Mouse (Mus musculus): Measurements from ENCODE around the gene Kiz. TPM values are rescaled to one million over a fixed set of nuclear protein-coding genes. Genes with fewer than 3 reads are reported as not detected.

Kiz gene
- polyA plus RNA-seq (2015; fragmentation: Nextera tagmentation; extraction: Ambion mirVana): 27.9 and 28.3 TPM in 2 replicates

DNA sequence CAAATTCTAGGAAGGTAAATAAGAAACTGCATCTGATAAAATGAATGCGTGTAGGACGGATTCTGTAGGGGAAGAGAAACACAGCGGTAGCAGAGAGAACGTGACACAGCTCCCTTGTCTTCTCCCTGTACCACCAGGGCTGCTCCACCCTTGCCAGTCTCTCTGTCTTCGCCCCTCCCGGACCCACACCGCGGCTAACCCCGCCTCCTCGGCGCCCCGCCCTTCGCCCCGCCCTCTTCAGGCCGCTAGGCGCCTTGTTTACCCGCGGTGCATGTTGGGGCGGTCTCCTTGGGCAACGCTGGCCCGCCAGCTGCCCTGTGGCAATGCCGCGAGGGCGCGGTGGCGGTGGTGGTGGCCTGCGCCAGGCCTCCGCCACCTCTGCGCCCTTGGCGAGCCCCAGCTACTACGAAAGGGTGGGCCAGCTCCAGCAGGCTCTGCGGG, at the start of gene Kiz:
Gene Kiz (plus strand): TSS at position 266 of the 441 bp plus-strand sequence.
- Histone ChIP-seq H3K4me2 (ENCODE audit: low read length) (peak within 1 kb of the TSS; percentile 60), H3K27ac (ENCODE audit: low read length) (peak within 1 kb of the TSS; percentile 71), H3K36me3 (ENCODE audit: control insufficient read depth, insufficient read depth, low read length) (no peaks in the 10 kb centered on the region), H3K9me3 (replicated peaks; ENCODE audit: control insufficient read depth, low read length, poor library complexity, severe bottlenecking) (no peaks in the 10 kb centered on the region), H3K4me1 (ENCODE audit: control insufficient read depth, insufficient read depth, low read length) (peaks cover 5% of the 10 kb centered on the region), H3K9ac (ENCODE audit: low read depth, low read length) (peak within 1 kb of the TSS; percentile 81), H3K27me3 (ENCODE audit: control insufficient read depth, insufficient read depth, low read depth, low read length) (0 out of 2 replicates have a peak, but pooled peaks cover 2% of the 10 kb centered on the region), H3K4me3 (ENCODE audit: low read depth, low read length) (peak within 1 kb of the TSS; percentile 71)
- ATAC-seq: peak; percentile 98
- under 1% methylated on average over 31 of the region's 32 CpGs for WGBS

DNA sequence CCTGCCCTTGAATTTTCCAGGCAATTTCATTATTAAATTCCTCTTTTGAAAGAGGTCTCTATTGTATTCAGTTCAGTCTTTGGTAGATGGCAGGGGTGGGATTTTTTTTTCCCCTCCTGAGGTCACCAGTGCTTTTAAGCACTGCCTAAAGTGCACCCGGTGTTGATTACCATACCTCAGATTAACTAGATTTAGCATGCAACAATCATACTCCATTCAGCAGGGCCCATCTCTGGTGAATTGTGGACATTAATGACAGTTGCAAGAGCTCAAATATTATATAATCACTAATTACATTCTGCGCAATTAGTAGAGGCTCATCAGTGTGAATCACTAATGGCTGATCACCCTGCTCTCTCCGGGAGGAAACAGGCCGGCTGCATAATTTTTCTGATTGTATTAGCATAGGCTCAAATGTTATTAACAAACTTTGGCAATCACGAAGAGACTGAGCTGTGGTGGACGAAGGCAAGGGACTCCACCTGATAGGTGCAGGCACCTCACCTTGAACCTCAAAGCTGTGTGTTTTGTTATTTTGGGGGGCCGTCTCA, 45.9 kb upstream of the Kiz start:
- Histone ChIP-seq H3K4me3 (ENCODE audit: low read depth, low read length) (no peak overlapping the region), H3K27me3 (ENCODE audit: control insufficient read depth, insufficient read depth, low read depth, low read length) (no peaks in the 10 kb centered on the region; the same call in 1 of the 2 replicates), H3K9me3 (replicated peaks; ENCODE audit: control insufficient read depth, low read length, poor library complexity, severe bottlenecking) (no peaks in the 10 kb centered on the region), H3K27ac (ENCODE audit: low read length) (no peak overlapping the region), H3K4me1 (ENCODE audit: control insufficient read depth, insufficient read depth, low read length) (peaks cover 2% of the 10 kb centered on the region; the same call in 1 of the 2 replicates), H3K4me2 (ENCODE audit: low read length) (no peak overlapping the region), H3K36me3 (ENCODE audit: control insufficient read depth, insufficient read depth, low read length) (no peaks in the 10 kb centered on the region), H3K9ac (ENCODE audit: low read depth, low read length) (no peak overlapping the region)
- ATAC-seq: peak; percentile 14; the same call in 1 of the 2 replicates
- 56% methylated on average over 7 of the region's 7 CpGs for WGBS

DNA sequence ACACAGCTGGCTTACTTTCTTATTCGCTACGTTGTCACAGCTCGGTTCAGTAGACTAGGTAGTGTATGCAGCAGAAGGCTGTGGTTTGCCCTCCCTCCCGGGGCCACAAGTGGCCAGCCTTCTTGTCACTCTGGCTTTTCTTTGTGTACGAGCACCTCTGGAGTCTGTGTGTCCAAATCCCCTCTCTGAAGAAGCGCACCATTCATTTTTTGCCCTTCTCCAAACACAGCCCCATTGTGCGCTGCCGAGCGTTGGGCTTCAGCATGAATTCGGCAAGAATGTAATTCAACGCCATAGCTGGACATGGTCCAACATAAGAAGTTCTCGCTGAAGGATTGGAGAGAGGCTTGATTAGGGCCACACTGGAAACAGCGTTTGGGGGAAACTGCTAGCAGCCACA, 45.0 kb upstream of the Kiz start:
- no peaks in the 10 kb centered on the region; the same call in 1 of the 2 replicates for H3K27me3 ChIP-seq (ENCODE audit: control insufficient read depth, insufficient read depth, low read depth, low read length)
- H3K4me2 ChIP-seq (ENCODE audit: low read length): no peak overlapping the region
- H3K4me3 ChIP-seq (ENCODE audit: low read depth, low read length): no peak overlapping the region
- H3K4me1 ChIP-seq (ENCODE audit: control insufficient read depth, insufficient read depth, low read length): peaks cover 2% of the 10 kb centered on the region; the same call in 1 of the 2 replicates
- ATAC-seq: 0 out of 2 replicates have a peak, but pooled peaks have one; percentile 71
- WGBS: 25% methylated on average over 13 of the region's 13 CpGs
- no peaks in the 10 kb centered on the region for H3K9me3 ChIP-seq (replicated peaks; ENCODE audit: control insufficient read depth, low read length, poor library complexity, severe bottlenecking)
- H3K27ac ChIP-seq (ENCODE audit: low read length): no peak overlapping the region
- no peaks in the 10 kb centered on the region for H3K36me3 ChIP-seq (ENCODE audit: control insufficient read depth, insufficient read depth, low read length)
- no peak overlapping the region for H3K9ac ChIP-seq (ENCODE audit: low read depth, low read length)

DNA sequence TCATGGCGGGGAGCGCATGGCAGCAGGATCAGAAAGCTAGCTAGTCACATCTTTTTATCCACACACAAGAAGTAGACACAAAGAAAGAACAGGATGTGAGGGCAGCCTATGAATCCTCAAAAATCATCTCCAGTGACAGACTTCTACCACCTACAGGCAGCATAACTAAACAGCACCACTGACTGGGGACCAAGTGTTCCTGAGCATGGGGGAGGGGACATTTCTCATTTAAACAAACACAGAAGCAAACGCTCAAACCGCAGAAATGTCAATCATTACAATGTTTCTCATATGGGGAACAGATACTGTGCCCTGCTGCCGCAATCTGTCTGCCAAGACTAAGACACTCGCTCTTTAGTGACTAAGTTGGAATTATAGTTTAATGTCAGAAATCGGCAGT, 40.7 kb upstream of the Kiz start:
- ATAC-seq: no peak
- WGBS: 92% methylated on average over 7 of the region's 7 CpGs
- peaks cover 2% of the 10 kb centered on the region; the same call in 1 of the 2 replicates for H3K4me1 ChIP-seq (ENCODE audit: control insufficient read depth, insufficient read depth, low read length)
- no peaks in the 10 kb centered on the region for H3K36me3 ChIP-seq (ENCODE audit: control insufficient read depth, insufficient read depth, low read length)
- no peaks in the 10 kb centered on the region for H3K9me3 ChIP-seq (replicated peaks; ENCODE audit: control insufficient read depth, low read length, poor library complexity, severe bottlenecking)
- no peaks in the 10 kb centered on the region; the same call in 1 of the 2 replicates for H3K27me3 ChIP-seq (ENCODE audit: control insufficient read depth, insufficient read depth, low read depth, low read length)
- no peak overlapping the region for H3K4me3 ChIP-seq (ENCODE audit: low read depth, low read length)
- H3K4me2 ChIP-seq (ENCODE audit: low read length): no peak overlapping the region
- H3K9ac ChIP-seq (ENCODE audit: low read depth, low read length): no peak overlapping the region
- H3K27ac ChIP-seq (ENCODE audit: low read length): no peak overlapping the region

DNA sequence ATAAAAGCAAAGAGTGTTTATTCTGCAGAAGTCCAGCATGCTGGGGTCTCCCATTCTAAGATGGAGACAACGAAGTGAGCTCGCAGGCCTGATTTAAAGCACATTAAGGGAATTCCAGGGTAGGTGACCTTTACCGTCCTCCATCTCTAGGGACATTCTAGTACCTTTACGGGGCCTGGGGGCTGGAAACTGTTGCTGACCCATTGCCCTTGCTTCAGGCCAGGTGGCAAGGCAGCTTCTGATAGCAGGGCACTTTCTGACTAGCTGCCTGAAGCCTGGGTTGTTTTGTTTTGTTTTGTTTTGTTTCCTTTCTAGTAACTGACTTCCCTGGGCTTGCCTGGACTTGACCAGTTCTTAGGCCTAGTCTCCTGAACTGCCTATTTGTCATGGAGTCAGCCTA, 36.6 kb upstream of the Kiz start:
- H3K9ac ChIP-seq (ENCODE audit: low read depth, low read length): no peak overlapping the region
- H3K4me2 ChIP-seq (ENCODE audit: low read length): no peak overlapping the region
- ATAC-seq: no peak
- H3K36me3 ChIP-seq (ENCODE audit: control insufficient read depth, insufficient read depth, low read length): no peaks in the 10 kb centered on the region
- whole genome bisulfite sequencing: 82% methylated on average over 4 of the region's 4 CpGs
- H3K27me3 ChIP-seq (ENCODE audit: control insufficient read depth, insufficient read depth, low read depth, low read length): no peaks in the 10 kb centered on the region
- no peaks in the 10 kb centered on the region for H3K9me3 ChIP-seq (replicated peaks; ENCODE audit: control insufficient read depth, low read length, poor library complexity, severe bottlenecking)
- no peak overlapping the region for H3K27ac ChIP-seq (ENCODE audit: low read length)
- no peak overlapping the region for H3K4me3 ChIP-seq (ENCODE audit: low read depth, low read length)
- peaks cover 6% of the 10 kb centered on the region for H3K4me1 ChIP-seq (ENCODE audit: control insufficient read depth, insufficient read depth, low read length)

DNA sequence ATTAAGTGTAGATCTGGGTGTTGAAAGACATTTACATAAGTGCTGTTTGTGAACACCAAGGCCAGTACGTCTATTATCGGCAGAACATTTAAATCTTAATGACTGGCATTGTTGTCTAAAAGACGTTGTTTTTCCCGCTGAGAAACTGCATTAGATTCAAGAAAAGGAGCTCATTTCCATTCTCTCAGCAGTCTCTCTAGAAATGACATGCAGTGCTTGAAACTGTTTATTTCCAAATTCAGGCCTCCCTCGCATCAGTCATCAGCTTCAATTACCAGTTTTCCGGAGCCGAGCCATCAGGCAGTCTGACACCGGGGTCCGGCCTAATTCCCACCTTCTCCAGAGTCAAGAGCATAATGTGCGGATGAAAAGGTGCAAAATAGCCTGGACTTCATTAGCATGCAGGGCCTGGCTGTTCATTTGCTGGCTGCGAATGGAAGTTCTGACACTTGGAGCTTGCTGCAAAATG, 32.1 kb upstream of the Kiz start:
- H3K4me3 ChIP-seq (ENCODE audit: low read depth, low read length): no peak overlapping the region
- peaks cover 6% of the 10 kb centered on the region for H3K4me1 ChIP-seq (ENCODE audit: control insufficient read depth, insufficient read depth, low read length)
- H3K9me3 ChIP-seq (replicated peaks; ENCODE audit: control insufficient read depth, low read length, poor library complexity, severe bottlenecking): no peaks in the 10 kb centered on the region
- H3K4me2 ChIP-seq (ENCODE audit: low read length): peak overlapping the region; percentile 3; the same call in 1 of the 2 replicates
- H3K36me3 ChIP-seq (ENCODE audit: control insufficient read depth, insufficient read depth, low read length): no peaks in the 10 kb centered on the region
- peak; percentile 36; the same call in 1 of the 2 replicates for ATAC-seq
- WGBS: 17% methylated on average over 11 of the region's 11 CpGs
- peaks cover 14% of the 10 kb centered on the region for H3K27me3 ChIP-seq (ENCODE audit: control insufficient read depth, insufficient read depth, low read depth, low read length)
- no peak overlapping the region for H3K27ac ChIP-seq (ENCODE audit: low read length)
- no peak overlapping the region; the same call in 1 of the 2 replicates for H3K9ac ChIP-seq (ENCODE audit: low read depth, low read length)

DNA sequence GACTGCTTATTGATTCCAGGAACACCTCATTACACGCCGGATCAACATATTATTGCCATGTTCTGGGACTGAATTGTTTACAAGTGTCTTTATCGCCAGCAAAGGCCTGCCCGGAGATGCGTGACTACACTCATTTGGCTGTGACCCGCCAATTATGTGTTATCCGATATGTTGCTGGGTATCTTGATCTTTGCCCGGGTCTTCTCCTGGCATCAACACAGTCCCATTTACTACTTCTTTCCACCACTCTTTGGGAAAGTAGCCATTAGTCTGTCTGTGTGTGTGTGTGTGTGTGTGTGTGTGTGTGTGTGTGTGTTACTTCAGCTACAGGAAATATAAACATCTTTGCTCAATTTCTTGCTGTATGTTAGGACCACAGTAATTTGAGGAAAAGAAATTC, 31.6 kb upstream of the Kiz start:
- Histone ChIP-seq H3K36me3 (ENCODE audit: control insufficient read depth, insufficient read depth, low read length) (no peaks in the 10 kb centered on the region), H3K4me2 (ENCODE audit: low read length) (no peak overlapping the region; the same call in 1 of the 2 replicates), H3K27me3 (ENCODE audit: control insufficient read depth, insufficient read depth, low read depth, low read length) (peaks cover 20% of the 10 kb centered on the region), H3K9me3 (replicated peaks; ENCODE audit: control insufficient read depth, low read length, poor library complexity, severe bottlenecking) (no peaks in the 10 kb centered on the region), H3K9ac (ENCODE audit: low read depth, low read length) (no peak overlapping the region), H3K27ac (ENCODE audit: low read length) (no peak overlapping the region), H3K4me1 (ENCODE audit: control insufficient read depth, insufficient read depth, low read length) (peaks cover 6% of the 10 kb centered on the region), H3K4me3 (ENCODE audit: low read depth, low read length) (no peak overlapping the region)
- WGBS: 29% methylated on average over 8 of the region's 8 CpGs
- peak; percentile 39; the same call in 1 of the 2 replicates for ATAC-seq

DNA sequence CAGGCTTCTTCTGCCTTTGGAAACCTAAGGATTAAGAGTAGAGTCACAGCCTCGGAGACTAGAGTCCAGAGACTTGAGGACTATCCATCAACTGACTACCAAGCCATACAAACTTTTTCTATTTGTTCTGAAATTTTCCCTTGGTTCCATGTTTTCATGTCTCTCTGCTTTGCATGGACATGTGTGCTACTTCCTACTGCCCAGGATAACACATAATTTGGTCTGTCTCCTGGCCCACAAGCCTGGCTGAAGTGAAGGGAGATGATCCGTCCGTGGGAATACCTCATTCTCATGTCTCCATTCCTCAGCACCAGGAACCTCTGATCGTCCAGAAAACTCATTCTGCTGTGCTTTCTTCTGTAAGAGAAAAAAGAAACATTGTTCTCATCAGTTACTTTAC, 27.7 kb upstream of the Kiz start:
- 92% methylated on average over 4 of the region's 4 CpGs for WGBS
- H3K4me2 ChIP-seq (ENCODE audit: low read length): no peak overlapping the region
- H3K9ac ChIP-seq (ENCODE audit: low read depth, low read length): no peak overlapping the region
- no peaks in the 10 kb centered on the region for H3K36me3 ChIP-seq (ENCODE audit: control insufficient read depth, insufficient read depth, low read length)
- no peak overlapping the region for H3K27ac ChIP-seq (ENCODE audit: low read length)
- ATAC-seq: no peak
- peaks cover 42% of the 10 kb centered on the region for H3K27me3 ChIP-seq (ENCODE audit: control insufficient read depth, insufficient read depth, low read depth, low read length)
- no peaks in the 10 kb centered on the region for H3K9me3 ChIP-seq (replicated peaks; ENCODE audit: control insufficient read depth, low read length, poor library complexity, severe bottlenecking)
- H3K4me3 ChIP-seq (ENCODE audit: low read depth, low read length): no peak overlapping the region
- peaks cover 6% of the 10 kb centered on the region for H3K4me1 ChIP-seq (ENCODE audit: control insufficient read depth, insufficient read depth, low read length)

Data from midbrain, embryonic 16.5 days (tissue).